Mouse (Mus musculus): ENCODE measurements at regions not wholly inside any gene's neighbourhood (a gene's known extent, or its start where the extent isn't known, plus 50 kb on each side); places are given as distances from the start of the nearest gene placed in this dataset.

- TF ChIP-seq MAFK (IDR thresholded peaks at IDR 0.05; ENCODE audit: insufficient read depth, low read depth, low read length), result no peak
- no peak for TF ChIP-seq HCFC1 (IDR thresholded peaks at IDR 0.05; ENCODE audit: borderline replicate concordance, insufficient read depth, low read length)
- no peak for TF ChIP-seq CHD2 (IDR thresholded peaks at IDR 0.05; ENCODE audit: low read depth, low read length)
- no peak for TF ChIP-seq ZC3H11A (IDR thresholded peaks at IDR 0.05; ENCODE audit: borderline replicate concordance, low read depth, low read length)
Observed at GRCm38 (mm10) chr3:144024216-144024615, 180.8 kb downstream of the Lmo4 start.
